Mouse (Mus musculus): Measurements from ENCODE around the gene Ccdc88c. TPM values are rescaled to one million over a fixed set of nuclear protein-coding genes. Genes with fewer than 3 reads are reported as not detected.

Ccdc88c gene
- polyA plus RNA-seq, 1 experiment from 2014 or later = 1.5 TPM

DNA sequence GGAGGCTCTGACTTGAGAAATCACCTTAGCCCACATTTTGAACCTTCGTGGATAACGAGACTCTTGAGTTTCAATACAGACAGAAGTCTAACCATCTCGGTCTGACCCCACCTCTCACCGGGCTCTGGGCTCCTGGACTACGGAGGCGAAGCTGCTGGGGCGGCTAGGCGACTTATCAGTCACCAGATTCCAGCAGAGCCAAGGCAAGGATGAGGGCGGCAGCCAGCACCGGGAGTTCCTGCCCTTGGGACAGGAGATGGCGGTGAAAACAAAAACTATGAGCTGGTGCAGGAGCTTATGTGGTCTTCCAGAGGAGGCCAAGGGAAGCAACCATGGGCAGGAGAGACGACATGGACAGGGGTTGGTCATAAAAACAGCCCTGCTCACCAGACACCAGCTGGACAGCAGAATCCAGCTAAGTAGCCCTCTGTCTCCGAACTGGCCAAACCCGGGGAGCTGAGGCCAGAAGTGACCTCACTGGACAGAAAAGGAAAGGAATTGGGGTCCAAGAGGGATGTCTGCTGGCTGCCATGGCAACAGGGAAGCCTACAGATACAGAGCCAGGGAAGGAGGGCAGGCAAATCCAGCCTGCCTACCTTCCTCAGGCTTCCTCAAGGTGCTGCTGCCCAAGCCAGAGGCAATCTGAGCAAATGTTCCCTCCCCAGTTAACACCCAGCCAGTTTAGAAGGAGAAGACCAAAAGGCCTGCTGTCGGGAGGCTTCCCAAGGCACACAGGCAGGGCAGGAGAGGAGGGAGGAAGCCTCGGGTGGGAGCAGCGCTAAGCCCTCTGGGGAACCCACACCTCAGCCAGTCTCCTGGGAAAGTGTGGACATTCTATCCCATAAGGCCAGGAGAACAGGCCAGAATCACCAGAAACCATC is 16.4 kb downstream of the Ccdc88c start:
- no peak overlapping the region for H3K4me3 ChIP-seq (ENCODE audit: inconsistent target)
- WGBS (ENCODE audit: missing documents) = 93% methylated on average over 17 of the region's 17 CpGs
- H3K27ac ChIP-seq = no peak overlapping the region
- H3K36me3 ChIP-seq (ENCODE audit: inconsistent target) = no peaks in the 10 kb centered on the region
- H3K79me2 ChIP-seq (ENCODE audit: inconsistent target) = no peaks in the 10 kb centered on the region

DNA sequence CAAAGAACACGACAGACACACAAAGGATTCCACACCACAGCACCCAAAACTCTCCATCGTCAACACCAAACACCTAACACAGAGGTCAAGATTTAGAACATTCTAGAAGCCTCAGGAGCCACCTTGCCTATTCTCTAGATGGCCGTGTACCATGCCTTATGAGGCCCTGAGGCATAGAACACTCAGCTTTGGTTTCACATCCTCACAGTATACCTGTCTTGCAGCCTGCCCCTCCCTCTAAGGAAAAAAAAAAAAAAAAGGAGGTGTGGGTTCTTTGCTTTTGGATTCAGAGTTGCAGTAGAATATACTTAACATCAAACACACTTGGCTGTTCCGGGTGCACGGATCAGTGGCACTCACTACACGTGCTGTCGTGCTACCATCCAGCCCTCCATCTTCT is 17.8 kb downstream of the Ccdc88c start:
- WGBS (ENCODE audit: missing documents) = 83% methylated on average over 7 of the region's 7 CpGs
- no peaks in the 10 kb centered on the region for H3K79me2 ChIP-seq (ENCODE audit: inconsistent target)
- no peak overlapping the region for H3K27ac ChIP-seq
- H3K36me3 ChIP-seq (ENCODE audit: inconsistent target) = no peaks in the 10 kb centered on the region
- no peak overlapping the region for H3K4me3 ChIP-seq (ENCODE audit: inconsistent target)

DNA sequence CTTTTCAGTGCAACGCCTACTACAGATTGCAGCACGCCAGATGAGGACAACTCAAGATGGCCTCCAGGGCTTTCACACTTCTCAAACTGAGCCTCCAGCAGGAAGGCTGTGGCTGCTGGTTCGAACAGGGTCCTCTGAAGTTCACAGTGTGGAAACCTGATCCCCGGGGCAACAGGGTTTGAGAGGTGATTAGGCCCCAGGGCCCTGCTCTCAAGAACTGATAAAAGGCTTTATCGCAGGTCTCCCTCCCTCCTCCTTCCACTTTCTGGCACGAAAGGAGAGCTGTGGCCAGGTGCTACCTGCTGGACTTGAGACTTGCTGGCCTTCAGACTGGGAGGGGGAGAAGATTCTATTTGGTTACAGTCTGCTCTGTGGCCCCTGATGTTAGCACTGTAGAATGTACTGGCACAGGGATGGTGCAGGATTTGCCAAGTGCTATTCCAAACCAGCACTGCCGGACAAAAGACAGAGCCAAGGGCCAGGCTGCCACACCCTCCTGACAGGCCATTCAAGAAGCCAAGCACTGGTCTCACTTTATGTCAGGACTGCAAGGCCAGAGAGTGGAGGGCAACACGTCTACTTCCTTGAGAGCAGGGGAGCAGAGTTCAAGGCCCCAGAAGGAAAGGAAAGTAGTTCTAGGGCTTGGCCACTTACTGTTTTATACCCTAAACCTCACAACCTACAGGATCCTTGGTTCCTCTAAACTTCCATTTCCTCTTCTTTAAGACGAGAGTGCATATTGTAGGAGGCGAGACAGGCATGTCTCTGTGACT is 18.5 kb downstream of the Ccdc88c start:
- Histone ChIP-seq H3K27ac (no peak overlapping the region), H3K79me2 (ENCODE audit: inconsistent target) (no peaks in the 10 kb centered on the region), H3K36me3 (ENCODE audit: inconsistent target) (no peaks in the 10 kb centered on the region), H3K4me3 (ENCODE audit: inconsistent target) (no peak overlapping the region)
- WGBS (ENCODE audit: missing documents) = 84% methylated on average over 10 of the region's 10 CpGs

DNA sequence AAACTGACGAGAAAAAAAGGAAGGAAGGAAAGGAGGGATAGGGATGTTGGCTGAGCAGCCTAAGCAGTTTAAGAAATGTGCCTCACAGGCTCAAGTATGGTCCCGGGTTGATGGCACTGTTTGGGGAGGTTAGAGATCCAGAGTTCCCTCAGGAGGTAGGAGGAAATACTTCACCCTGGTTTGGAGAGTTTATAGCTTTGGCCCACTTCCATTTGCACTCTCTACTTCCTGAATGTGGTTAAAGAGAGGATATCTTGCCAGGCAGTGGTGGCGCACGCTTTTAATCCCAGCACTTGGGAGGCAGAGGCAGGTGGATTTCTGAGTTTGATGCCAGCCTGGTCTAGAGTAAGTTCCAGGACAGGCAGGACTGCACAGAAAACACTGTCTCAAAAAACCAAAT is 19.6 kb downstream of the Ccdc88c start:
- 56% methylated on average over 4 of the region's 4 CpGs for WGBS (ENCODE audit: missing documents)
- Histone ChIP-seq H3K4me3 (ENCODE audit: inconsistent target) (no peak overlapping the region), H3K27ac (no peak overlapping the region), H3K36me3 (ENCODE audit: inconsistent target) (no peaks in the 10 kb centered on the region), H3K79me2 (ENCODE audit: inconsistent target) (no peaks in the 10 kb centered on the region)

DNA sequence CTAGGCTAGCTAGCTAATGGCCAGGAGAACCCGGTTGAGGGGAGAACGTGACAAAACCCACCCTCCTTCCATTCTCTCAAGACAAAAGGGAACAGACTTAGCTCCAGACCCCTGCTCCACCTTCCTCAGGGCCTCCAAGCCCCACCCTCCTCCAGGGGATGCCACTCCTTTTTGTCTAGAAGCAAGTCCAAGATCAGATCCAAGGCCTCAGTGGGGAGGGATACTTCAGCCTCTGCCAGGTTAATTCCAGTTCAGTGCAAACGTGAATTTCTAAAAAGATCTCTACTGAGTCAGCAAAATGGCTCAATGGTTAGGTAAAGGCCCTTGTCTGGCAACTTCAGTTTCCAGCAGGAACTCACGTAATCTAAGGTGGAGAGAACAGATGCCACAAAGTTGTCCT is 20.2 kb downstream of the Ccdc88c start:
- no peak overlapping the region for H3K4me3 ChIP-seq (ENCODE audit: inconsistent target)
- no peaks in the 10 kb centered on the region for H3K36me3 ChIP-seq (ENCODE audit: inconsistent target)
- H3K27ac ChIP-seq = no peak overlapping the region
- no peaks in the 10 kb centered on the region for H3K79me2 ChIP-seq (ENCODE audit: inconsistent target)
- 92% methylated on average over 4 of the region's 4 CpGs for WGBS (ENCODE audit: missing documents)

DNA sequence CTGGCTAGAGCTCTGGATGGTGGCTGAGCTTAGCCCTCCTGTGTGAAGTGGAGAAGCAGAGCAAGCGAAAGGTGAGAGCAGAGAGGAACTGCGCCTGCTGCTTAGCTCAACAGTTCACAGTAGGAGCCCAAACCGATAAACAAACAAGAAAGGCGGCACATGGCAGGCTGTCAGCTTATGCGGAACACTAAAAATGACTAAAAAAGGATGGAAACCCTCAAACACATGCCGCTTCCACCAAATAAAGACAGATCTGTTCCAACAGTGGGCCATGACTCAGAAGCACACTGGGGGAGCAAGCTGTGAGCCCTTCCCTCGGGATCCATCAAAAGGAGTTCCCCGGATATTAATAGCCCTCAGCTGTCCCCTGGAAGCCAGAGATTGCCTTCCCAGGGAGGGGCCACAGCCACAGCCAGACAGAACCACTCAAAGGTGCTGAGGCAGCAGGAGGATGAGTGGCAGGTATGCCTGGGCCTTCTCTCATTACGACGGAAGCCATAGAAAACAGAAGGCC is 20.8 kb downstream of the Ccdc88c start:
- Histone ChIP-seq H3K4me3 (ENCODE audit: inconsistent target) (no peak overlapping the region), H3K27ac (no peak overlapping the region), H3K36me3 (ENCODE audit: inconsistent target) (no peaks in the 10 kb centered on the region), H3K79me2 (ENCODE audit: inconsistent target) (no peaks in the 10 kb centered on the region)
- 81% methylated on average over 10 of the region's 10 CpGs for WGBS (ENCODE audit: missing documents)

DNA sequence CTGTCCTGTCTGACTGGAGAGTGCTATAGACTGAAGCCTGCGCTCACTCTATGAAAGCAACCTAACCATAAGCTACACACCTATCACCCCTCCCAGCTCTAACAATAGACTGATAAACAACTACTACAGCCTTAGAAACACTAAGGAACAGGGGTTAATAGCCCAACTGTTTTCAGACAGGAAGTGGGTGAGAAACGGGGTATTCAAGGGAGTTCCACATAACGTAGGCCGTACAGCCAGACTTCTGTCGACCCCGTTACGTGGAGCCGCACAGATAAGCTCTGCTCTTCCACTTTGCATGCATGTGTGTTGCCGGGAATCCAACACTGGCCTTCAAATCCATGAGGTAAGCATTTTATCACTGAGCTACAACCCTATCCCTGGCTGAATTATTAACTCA is 21.4 kb downstream of the Ccdc88c start:
- 71% methylated on average over 9 of the region's 9 CpGs for WGBS (ENCODE audit: missing documents)
- Histone ChIP-seq H3K4me3 (ENCODE audit: inconsistent target) (no peak overlapping the region), H3K79me2 (ENCODE audit: inconsistent target) (no peaks in the 10 kb centered on the region), H3K36me3 (ENCODE audit: inconsistent target) (no peaks in the 10 kb centered on the region), H3K27ac (no peak overlapping the region)

DNA sequence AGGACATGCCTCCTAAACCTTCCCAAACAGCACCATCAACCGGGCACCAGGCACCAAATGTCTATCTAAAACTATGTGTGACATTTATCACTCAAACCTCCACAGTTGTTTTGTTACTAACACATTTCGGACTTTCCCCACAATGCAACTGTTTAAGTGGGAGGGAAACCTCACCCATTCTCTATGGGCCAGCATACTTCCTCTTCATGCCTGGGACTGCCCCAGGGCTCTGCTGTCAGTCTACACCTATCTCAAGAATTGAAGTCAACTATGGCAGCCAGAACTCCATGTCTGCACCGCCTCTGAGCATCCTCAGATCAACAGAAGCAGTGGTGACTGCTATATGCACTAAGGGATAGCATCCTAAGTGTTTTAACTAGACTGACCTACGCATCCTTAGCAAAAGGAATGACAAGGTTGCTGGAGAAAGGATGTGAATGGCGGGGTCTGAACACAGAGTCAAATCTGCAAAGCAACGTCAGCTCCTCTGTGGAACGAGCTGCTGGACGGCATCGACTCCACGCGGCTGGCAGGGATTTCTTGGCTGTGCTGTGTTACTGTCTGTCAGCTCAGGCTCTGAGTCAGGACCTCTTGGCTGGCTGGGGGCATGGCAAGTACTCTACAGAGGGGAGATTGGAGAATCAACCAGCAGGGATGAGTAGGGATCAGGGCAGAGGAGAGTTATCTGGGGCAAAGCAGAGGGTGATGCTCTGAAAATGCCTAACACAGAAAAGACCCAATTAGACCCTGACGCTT is 23.0 kb downstream of the Ccdc88c start:
- WGBS (ENCODE audit: missing documents) = 86% methylated on average over 12 of the region's 12 CpGs
- Histone ChIP-seq H3K27ac (no peak overlapping the region), H3K4me3 (ENCODE audit: inconsistent target) (no peak overlapping the region), H3K36me3 (ENCODE audit: inconsistent target) (no peaks in the 10 kb centered on the region), H3K79me2 (ENCODE audit: inconsistent target) (no peaks in the 10 kb centered on the region)

DNA sequence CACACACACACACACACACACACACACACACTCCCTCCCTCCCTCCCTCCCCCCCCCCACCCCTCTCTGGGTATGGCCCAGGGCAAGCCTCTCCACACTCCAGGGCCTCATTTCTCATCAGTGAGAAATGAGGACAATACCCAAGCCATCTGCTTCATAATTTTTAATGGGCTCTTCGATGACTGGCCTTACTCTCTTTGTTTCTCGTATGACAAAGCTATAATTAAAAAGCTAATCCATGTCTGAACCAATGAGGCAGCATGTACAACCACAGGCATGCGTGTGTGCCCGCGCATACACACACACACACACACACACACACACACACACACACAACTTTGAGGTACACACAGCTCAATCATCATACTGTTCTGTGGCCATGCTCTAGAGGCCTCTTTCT is 23.9 kb downstream of the Ccdc88c start:
- Histone ChIP-seq H3K36me3 (ENCODE audit: inconsistent target) (no peaks in the 10 kb centered on the region), H3K4me3 (ENCODE audit: inconsistent target) (no peak overlapping the region), H3K79me2 (ENCODE audit: inconsistent target) (no peaks in the 10 kb centered on the region), H3K27ac (no peak overlapping the region)
- WGBS (ENCODE audit: missing documents) = 100% methylated on average over 2 of the region's 5 CpGs

DNA sequence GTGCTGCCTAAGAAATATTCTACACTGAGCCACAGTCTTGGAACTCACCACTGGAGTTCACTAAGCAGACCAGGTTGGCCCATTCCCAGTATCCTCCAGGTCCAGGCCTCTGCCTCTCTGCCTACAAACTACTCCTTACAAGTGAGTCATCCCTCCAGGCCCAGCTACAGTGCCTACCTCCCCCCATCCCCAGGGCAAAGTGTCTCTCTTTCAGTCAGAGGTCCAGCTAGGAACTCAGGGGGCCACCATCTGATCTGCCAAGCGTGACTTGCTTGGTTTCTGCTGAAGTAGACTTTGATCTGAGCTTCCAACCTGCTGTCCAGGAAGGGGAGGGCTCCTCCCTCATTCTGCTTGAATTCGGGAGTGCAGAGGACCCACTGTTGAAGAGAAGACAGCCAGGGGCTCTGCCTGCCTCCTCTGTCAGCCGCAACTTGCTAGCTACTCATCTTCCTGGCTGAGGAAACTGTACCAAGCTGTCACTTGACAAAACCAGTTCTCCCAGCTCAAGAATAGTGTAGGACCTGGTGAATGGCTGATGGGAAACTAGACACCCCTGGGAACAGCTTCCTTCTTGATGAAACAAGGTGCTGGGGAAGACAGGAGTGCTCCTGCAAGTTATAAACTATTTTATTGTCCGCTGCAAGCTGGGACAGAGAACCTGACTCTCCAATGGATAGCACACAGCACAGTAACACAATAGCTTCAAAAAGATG is 25.9 kb downstream of the Ccdc88c start:
- 87% methylated on average over 4 of the region's 4 CpGs for WGBS (ENCODE audit: missing documents)
- Histone ChIP-seq H3K27ac (no peak overlapping the region), H3K36me3 (ENCODE audit: inconsistent target) (no peaks in the 10 kb centered on the region), H3K79me2 (ENCODE audit: inconsistent target) (no peaks in the 10 kb centered on the region), H3K4me3 (ENCODE audit: inconsistent target) (no peak overlapping the region)

DNA sequence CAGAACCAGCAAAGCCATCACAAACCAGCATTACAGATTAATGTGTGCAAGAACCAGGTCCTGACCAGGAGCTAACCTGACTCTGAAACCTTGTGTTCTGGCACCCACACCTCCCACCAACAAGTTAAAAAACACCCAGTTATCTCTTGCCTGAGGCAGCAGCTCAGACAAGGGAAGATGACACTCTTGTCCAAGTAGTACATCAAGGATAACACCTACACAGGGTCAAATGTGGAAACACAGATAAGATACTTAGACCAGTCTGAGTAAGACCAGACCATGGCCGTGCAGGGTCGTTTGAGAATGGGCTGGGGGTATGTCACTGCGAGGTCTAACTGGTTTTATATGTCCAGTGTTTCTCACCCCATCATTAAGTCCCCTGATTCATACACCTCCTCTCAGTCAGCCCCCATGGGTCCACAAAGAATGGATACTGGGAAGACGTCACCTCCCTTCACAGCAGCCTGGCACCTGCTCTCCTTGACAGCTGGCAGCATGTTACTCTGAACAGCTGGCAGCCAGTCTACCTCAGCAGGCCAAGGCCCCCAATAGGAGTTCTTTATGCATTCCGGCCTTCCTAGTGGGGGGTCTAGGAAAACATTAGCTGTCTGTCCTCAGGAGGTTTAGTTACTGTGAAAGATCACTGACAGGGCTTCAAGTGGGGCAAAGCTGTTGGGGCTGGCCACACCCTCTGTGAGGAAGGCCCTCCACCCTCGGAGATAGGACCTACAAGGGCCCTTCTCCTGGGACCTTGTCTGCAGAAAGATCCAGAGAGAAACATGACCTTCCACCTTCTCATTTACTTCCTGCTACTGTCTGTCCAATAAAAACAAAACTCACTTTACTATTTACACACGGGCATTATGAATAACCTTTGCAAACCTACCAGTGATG is 29.5 kb downstream of the Ccdc88c start:
- WGBS (ENCODE audit: missing documents) = 86% methylated on average over 7 of the region's 7 CpGs
- H3K36me3 ChIP-seq (ENCODE audit: inconsistent target) = no peaks in the 10 kb centered on the region
- H3K79me2 ChIP-seq (ENCODE audit: inconsistent target) = no peaks in the 10 kb centered on the region
- no peak overlapping the region for H3K4me3 ChIP-seq (ENCODE audit: inconsistent target)
- H3K27ac ChIP-seq = no peak overlapping the region

DNA sequence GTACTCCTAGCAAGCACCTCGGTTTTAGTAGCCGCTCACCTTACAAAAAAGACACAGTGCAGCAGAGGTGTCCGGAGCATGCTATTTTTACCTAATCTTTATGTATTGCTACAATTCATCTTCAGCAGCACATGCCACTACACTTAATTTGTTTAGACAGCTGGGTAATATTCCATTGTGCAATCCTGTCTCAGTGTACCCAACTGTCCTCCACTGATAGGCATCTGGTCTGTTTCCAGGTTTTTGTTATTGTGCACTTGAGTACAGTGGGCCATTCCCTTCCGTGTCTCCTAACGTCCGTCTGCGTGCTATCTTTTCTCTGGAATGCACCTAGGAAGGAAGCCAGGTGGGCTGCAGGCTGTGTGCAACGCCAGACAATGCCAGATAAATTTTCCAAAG is 30.3 kb downstream of the Ccdc88c start:
- no peaks in the 10 kb centered on the region for H3K79me2 ChIP-seq (ENCODE audit: inconsistent target)
- H3K36me3 ChIP-seq (ENCODE audit: inconsistent target) = no peaks in the 10 kb centered on the region
- no peak overlapping the region for H3K4me3 ChIP-seq (ENCODE audit: inconsistent target)
- WGBS (ENCODE audit: missing documents) = 72% methylated on average over 8 of the region's 8 CpGs
- no peak overlapping the region for H3K27ac ChIP-seq

DNA sequence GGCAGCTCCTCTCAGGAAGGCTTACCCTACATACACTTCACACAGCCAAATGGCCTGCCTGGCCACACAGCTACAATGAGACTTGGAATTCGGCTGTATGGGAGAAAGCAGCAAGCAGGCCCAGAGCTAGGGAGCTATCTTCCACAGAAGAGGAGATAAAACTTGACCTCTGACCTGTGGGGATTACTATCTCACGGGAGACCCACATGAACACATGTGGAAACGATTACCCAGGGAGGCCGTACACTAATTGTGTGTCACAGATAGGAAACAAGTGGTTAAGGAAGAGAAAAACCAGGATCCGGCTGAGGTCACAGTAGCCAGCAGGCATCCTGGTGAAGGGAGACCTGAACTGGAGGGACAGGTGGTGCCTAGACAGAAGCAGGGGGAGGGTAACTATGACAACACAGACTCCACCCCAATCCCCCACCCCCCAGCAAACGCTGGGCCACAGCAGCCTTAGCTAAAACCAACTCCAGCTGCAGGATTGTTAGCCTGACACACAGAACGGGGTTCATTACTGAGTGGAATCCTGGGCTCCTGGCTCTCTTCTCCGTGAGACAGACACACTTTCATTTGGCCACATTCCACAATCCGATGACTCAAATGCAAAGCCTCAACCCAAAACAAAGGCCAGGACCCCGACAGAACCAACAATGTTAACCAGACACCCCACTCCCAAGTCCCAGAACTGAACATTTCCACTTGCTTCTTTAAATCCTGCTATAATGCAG is 30.9 kb downstream of the Ccdc88c start:
- 77% methylated on average over 10 of the region's 10 CpGs for WGBS (ENCODE audit: missing documents)
- H3K36me3 ChIP-seq (ENCODE audit: inconsistent target) = no peaks in the 10 kb centered on the region
- H3K27ac ChIP-seq = no peak overlapping the region
- H3K79me2 ChIP-seq (ENCODE audit: inconsistent target) = no peaks in the 10 kb centered on the region
- H3K4me3 ChIP-seq (ENCODE audit: inconsistent target) = no peak overlapping the region

Data from macrophage (primary cell).